Mouse (Mus musculus): ENCODE measurements around the gene Slc25a47. TPM values are rescaled to one million over a fixed set of nuclear protein-coding genes. Genes with fewer than 3 reads are reported as not detected.

Slc25a47 gene
- polyA plus RNA-seq, 1 experiment from 2014 or later = 4.3 TPM

GRCm38 (mm10) chr12:108906398-108906797 lies 70.6 kb downstream of the Slc25a47 start:
- Histone ChIP-seq H3K9ac (ENCODE audit: low read length) (no peak overlapping the region), H3K27me3 (ENCODE audit: control insufficient read depth, insufficient read depth, low read length) (no peaks in the 10 kb centered on the region), H3K4me3 (ENCODE audit: low read depth, low read length) (no peak overlapping the region), H3K36me3 (ENCODE audit: control insufficient read depth, insufficient read depth, low read length) (no peaks in the 10 kb centered on the region), H3K4me1 (replicated peaks; ENCODE audit: control insufficient read depth, insufficient read depth) (no peaks in the 10 kb centered on the region), H3K9me3 (ENCODE audit: control insufficient read depth, low read length) (no peaks in the 10 kb centered on the region), H3K27ac (replicated peaks) (0 out of 2 replicates have a peak overlapping the region, but pooled peaks have one; percentile 13), H3K4me2 (replicated peaks; ENCODE audit: low read depth) (no peak overlapping the region)
- TF ChIP-seq EP300 (optimal IDR thresholded peaks at IDR 0.05) (no peak), CTCF (IDR thresholded peaks at IDR 0.05; ENCODE audit: low read depth) (no peak)
- ATAC-seq (ENCODE audit: low FRiP score, low TSS enrichment) (no peak), DNase-seq (ENCODE audit: low spot score) (no peak)
- 79% methylated on average over 12 of the region's 12 CpGs for WGBS

MicroRNAs encoded within 50 kb of the gene (microRNA counts, 519-probe panel; counts per million panel counts)
- not detected for microRNA mmu-miR-345-3p
- microRNA mmu-miR-345-5p = 4,002 counts per million, percentile 29 among the panel's probes with 10 or more counts

Small RNA genes lying within 50 kb of the gene (microRNA-seq; reads per million reads assigned to microRNA genes)
- 73.6 reads per million, percentile 41 among the genes with 10 or more reads in this experiment for gene Mir345

Other genes starting within 250 kb of the Slc25a47 start
- gene Degs2, start 133.7 kb upstream of the Slc25a47 start, polyA plus RNA-seq (2015; fragmentation: Nextera tagmentation; extraction: Ambion mirVana) = 172 and 174 TPM in 2 replicates
- 9.6 and 9.9 TPM in 2 replicates for gene Yy1, start 43.1 kb upstream of the Slc25a47 start, polyA plus RNA-seq (2015; fragmentation: Nextera tagmentation; extraction: Ambion mirVana)
- 3.7 and 3.8 TPM in 2 replicates for gene Slc25a29, start 163 bp upstream of the Slc25a47 start, polyA plus RNA-seq (2015; fragmentation: Nextera tagmentation; extraction: Ambion mirVana)
- 3.2 and 3.9 TPM in 2 replicates for gene Wdr25, start 57.6 kb downstream of the Slc25a47 start, polyA plus RNA-seq (2015; fragmentation: Nextera tagmentation; extraction: Ambion mirVana)
- gene Wars, start 58.1 kb downstream of the Slc25a47 start, polyA plus RNA-seq (2015; fragmentation: Nextera tagmentation; extraction: Ambion mirVana) = 70.7 and 76.0 TPM in 2 replicates
- 1.6 and 2.3 TPM in 2 replicates for gene Begain, start 232.2 kb downstream of the Slc25a47 start, polyA plus RNA-seq (2015; fragmentation: Nextera tagmentation; extraction: Ambion mirVana)